Mouse (Mus musculus): ENCODE results near the gene Klk1b1.
"Not testable (repeated sequence)": the region's sequence is repeated elsewhere in the genome, so short reads cannot be mapped to it uniquely, and the experiment has no call there.

Gene Klk1b1

GRCm38 (mm10) chr7:44011868-44012267 lies 45.3 kb downstream of the Klk1b1 start, which contains the start of gene Klk1b26:
TSS of gene Klk1b26 (plus strand) at chr7:44012168.
- not testable (repeated sequence) for DNase-seq

GRCm38 (mm10) chr7:44014666-44015065 lies 48.1 kb downstream of the Klk1b1 start:
- DNase-seq: not testable (repeated sequence)

DNA sequence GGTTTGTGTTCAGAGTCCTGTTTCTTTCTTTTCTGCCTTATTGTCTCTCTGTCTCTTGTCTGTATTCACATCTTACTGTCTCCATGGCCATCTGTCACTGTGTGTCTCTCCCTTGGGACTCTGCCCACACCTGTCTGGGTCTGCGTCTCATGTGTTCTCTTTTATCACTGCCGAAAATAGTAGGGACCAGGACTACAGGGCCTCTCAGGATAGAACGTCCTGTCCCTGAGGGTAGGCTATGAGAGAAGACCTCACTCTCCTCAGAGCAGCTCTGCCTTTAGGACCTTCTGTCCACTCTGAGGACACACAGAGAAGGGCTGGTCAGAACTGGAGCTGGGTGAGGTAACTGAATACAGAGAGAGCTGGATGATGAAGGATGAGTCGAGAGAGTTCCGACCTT lies 48.5 kb downstream of the Klk1b1 start:
- DNase-seq: no peak

Data from right cerebral cortex, postnatal 14 days (tissue).